Mouse (Mus musculus): Measurements from ENCODE around the gene Macf1. TPM values are rescaled to one million over a fixed set of nuclear protein-coding genes. Genes with fewer than 3 reads are reported as not detected.

The Macf1 gene
- 78.9 and 106 TPM in 2 replicates for polyA plus RNA-seq (2012; rRNA removed; ENCODE audit: low replicate concordance)

GRCm38 (mm10) chr4:123684260-123684659, at the start of gene Macf1:
TSS of gene Macf1 (minus strand) at chr4:123684360.

GRCm38 (mm10) chr4:123717574-123718433, 33.6 kb upstream of the Macf1 start, which contains the start of gene Ndufs5:
TSS of gene Ndufs5 (minus strand) at chr4:123718202.

GRCm38 (mm10) chr4:123342642-123343470, 341.3 kb downstream of the Macf1 start, which contains the start of gene Bmp8a:
TSS of gene Bmp8a (minus strand) at chr4:123343252.

GRCm38 (mm10) chr4:123323534-123323933, 360.6 kb downstream of the Macf1 start, which contains the start of gene Oxct2a:
TSS of gene Oxct2a (minus strand) at chr4:123323634.

Other genes with a start within 250 kb of the Macf1 start
- 25.5 and 43.1 TPM in 2 replicates for gene Ndufs5, start 33.8 kb upstream of the Macf1 start, polyA plus RNA-seq (2012; rRNA removed; ENCODE audit: low replicate concordance)
- gene Akirin1, start 66.0 kb upstream of the Macf1 start, polyA plus RNA-seq (2012; rRNA removed; ENCODE audit: low replicate concordance), result 25.3 and 69.4 TPM in 2 replicates
- 1.5 and 2.5 TPM in 2 replicates for gene Rhbdl2, start 103.5 kb upstream of the Macf1 start, polyA plus RNA-seq (2012; rRNA removed; ENCODE audit: low replicate concordance)
- gene 4933427I04Rik, start 175.3 kb upstream of the Macf1 start, polyA plus RNA-seq (2012; rRNA removed; ENCODE audit: low replicate concordance), result not detected in 2 replicates
- gene Mycbp, start 220.5 kb upstream of the Macf1 start, polyA plus RNA-seq (2012; rRNA removed; ENCODE audit: low replicate concordance), result 8.1 and 21.6 TPM in 2 replicates
- 45.0 and 60.6 TPM in 2 replicates for gene Rragc, start 233.1 kb upstream of the Macf1 start, polyA plus RNA-seq (2012; rRNA removed; ENCODE audit: low replicate concordance)
- gene 4930535I16Rik, start 233.7 kb upstream of the Macf1 start, polyA plus RNA-seq (2012; rRNA removed; ENCODE audit: low replicate concordance), result 0.59 TPM in 1 of 2 replicates, not detected in the other

Data from mammary gland, adult 2 months (tissue).